ENCODE assay signal across 17 mouse cellular contexts in the genomic region with DNA sequence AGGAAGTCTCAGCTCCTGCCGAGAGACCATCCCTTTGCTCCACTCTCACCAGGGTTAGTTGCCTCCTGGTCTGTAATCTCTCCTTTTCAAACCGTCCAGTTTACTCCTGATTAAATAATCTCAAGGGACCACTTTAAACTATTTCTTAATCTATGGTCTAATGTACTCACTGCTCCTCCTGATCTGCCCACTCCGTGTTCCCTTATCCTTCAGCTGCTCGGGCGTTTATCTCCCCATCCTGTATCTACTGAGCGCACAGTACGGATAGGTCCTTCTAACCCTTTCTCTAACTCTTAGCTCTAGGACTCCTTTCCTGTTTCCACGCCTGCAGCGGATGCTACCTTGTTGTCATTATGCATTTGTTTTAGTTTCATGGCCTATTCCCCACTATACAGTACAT.
DNase-seq lines count a peak whose midpoint lies in the region; ATAC-seq and TF ChIP-seq lines count a peak whose summit lies in the region.
"Had no signal": no experiment of that assay in that cellular context is flagged by ENCODE, and none has a peak within 500 bp of the region (broad histone marks: within the 10 kb centered on the region; RNA-seq: fewer than 3 reads in every experiment).

No protein-coding gene starts in this region.

- DNase-seq in gastrocnemius, adult 2 months, result no peak
- no peak for DNase-seq in gastrocnemius, postnatal 10 days
- no peak for DNase-seq in lung, postnatal 0 days (ENCODE audit: low spot score)
- no peak for DNase-seq in lung, postnatal 25 days (ENCODE audit: low spot score)
- no peak for DNase-seq in hindbrain, postnatal 0 days (ENCODE audit: low spot score)
- no peak for DNase-seq in urinary bladder, postnatal 10 days (ENCODE audit: low spot score)
- DNase-seq: cerebellum, adult 9-11 months; heart, adult 11 months; kidney, postnatal 14 days; layer of hippocampus, postnatal 36 days; right cerebral cortex, adult 18-20 months; thymus, postnatal 14 days had no signal

- H3K9me3 ChIP-seq in lung, postnatal 0 days (ENCODE audit: low read length), result no peaks in the 10 kb centered on the region
- H3K9me3 ChIP-seq in intestine, embryonic 16.5 days (ENCODE audit: control insufficient read depth, low read length), result no peaks in the 10 kb centered on the region
- no peaks in the 10 kb centered on the region for H3K9me3 ChIP-seq in hindbrain, postnatal 0 days (ENCODE audit: low read length)
- H3K9me3 ChIP-seq: embryonic facial prominence, embryonic 10.5 days; forebrain, embryonic 10.5 days had no signal

- H3K4me1 ChIP-seq in lung, postnatal 0 days (ENCODE audit: insufficient read depth, low read depth, low read length), result peaks cover 15% of the 10 kb centered on the region; the same call in 1 of the 2 replicates
- peaks cover 7% of the 10 kb centered on the region for H3K4me1 ChIP-seq in intestine, embryonic 16.5 days (ENCODE audit: control insufficient read depth, insufficient read depth, low read length)
- no peaks in the 10 kb centered on the region for H3K4me1 ChIP-seq in hindbrain, postnatal 0 days (ENCODE audit: insufficient read depth, low read length)
- H3K4me1 ChIP-seq: forebrain, embryonic 10.5 days had no signal

- no peak overlapping the region for H3K9ac ChIP-seq in lung, postnatal 0 days (replicated peaks; ENCODE audit: low read depth)
- no peak overlapping the region for H3K9ac ChIP-seq in intestine, embryonic 16.5 days (ENCODE audit: low read depth, low read length)
- H3K9ac ChIP-seq in hindbrain, postnatal 0 days (replicated peaks; ENCODE audit: low read length), result no peak overlapping the region

- intact Hi-C loops in gastrocnemius, adult 2 months (cut with DNase I), result no loop called here

- 0 out of 2 replicates have a peak overlapping the region, but pooled peaks have one; percentile 6 for H3K27ac ChIP-seq in gastrocnemius, adult 2 months
- 0 out of 2 replicates have a peak overlapping the region, but pooled peaks have one; percentile 32 for H3K27ac ChIP-seq in lung, postnatal 0 days (ENCODE audit: low read length)
- H3K27ac ChIP-seq in intestine, embryonic 16.5 days (ENCODE audit: low read length), result no peak overlapping the region
- H3K27ac ChIP-seq in hindbrain, postnatal 0 days, result no peak overlapping the region
- H3K27ac ChIP-seq: embryonic facial prominence, embryonic 10.5 days; forebrain, embryonic 10.5 days had no signal

- no peak overlapping the region for H3K4me2 ChIP-seq in lung, postnatal 0 days (replicated peaks; ENCODE audit: low read depth, low read length)
- no peak overlapping the region for H3K4me2 ChIP-seq in intestine, embryonic 16.5 days (ENCODE audit: low read depth, low read length)
- no peak overlapping the region for H3K4me2 ChIP-seq in hindbrain, postnatal 0 days (ENCODE audit: low read depth, low read length)

- H3K4me3 ChIP-seq in gastrocnemius, adult 2 months, result no peak overlapping the region
- H3K4me3 ChIP-seq in lung, postnatal 0 days (ENCODE audit: low read depth, low read length), result no peak overlapping the region
- H3K4me3 ChIP-seq in intestine, embryonic 16.5 days (ENCODE audit: low read length), result no peak overlapping the region
- H3K4me3 ChIP-seq in hindbrain, postnatal 0 days (ENCODE audit: low read length), result no peak overlapping the region
- H3K4me3 ChIP-seq: embryonic facial prominence, embryonic 10.5 days; forebrain, embryonic 10.5 days had no signal

- TF ChIP-seq EP300 in lung, postnatal 0 days (IDR thresholded peaks at IDR 0.05), result no peak

- TF ChIP-seq CTCF in gastrocnemius, adult 2 months (IDR thresholded peaks at IDR 0.05), result no peak
- TF ChIP-seq CTCF in lung, postnatal 0 days (IDR thresholded peaks at IDR 0.05), result no peak
- no peak for TF ChIP-seq CTCF in hindbrain, postnatal 0 days (IDR thresholded peaks at IDR 0.05; ENCODE audit: low read depth)

- 69% methylated on average over 9 of the region's 9 CpGs for WGBS in lung, postnatal 0 days
- WGBS in intestine, embryonic 16.5 days, result 79% methylated on average over 9 of the region's 9 CpGs
- 87% methylated on average over 9 of the region's 9 CpGs for WGBS in hindbrain, postnatal 0 days

- ATAC-seq in lung, postnatal 0 days, result no peak
- peak; percentile 44 for ATAC-seq in intestine, embryonic 16.5 days
- peak; percentile 62 for ATAC-seq in megakaryocyte-erythroid progenitor cell, adult 5-6 weeks (replicated peaks; ENCODE audit: low FRiP score, low TSS enrichment, poor library complexity, severe bottlenecking)
- ATAC-seq in hindbrain, postnatal 0 days, result no peak

- no peaks in the 10 kb centered on the region for H3K27me3 ChIP-seq in lung, postnatal 0 days (replicated peaks; ENCODE audit: insufficient read depth, low read length)
- no peaks in the 10 kb centered on the region for H3K27me3 ChIP-seq in intestine, embryonic 16.5 days (replicated peaks; ENCODE audit: control insufficient read depth, insufficient read depth, low read length)
- H3K27me3 ChIP-seq in hindbrain, postnatal 0 days (ENCODE audit: insufficient read depth, low read length), result no peaks in the 10 kb centered on the region
- H3K27me3 ChIP-seq: CH12.LX had no signal

- no peaks in the 10 kb centered on the region for H3K36me3 ChIP-seq in lung, postnatal 0 days (ENCODE audit: insufficient read depth, low read length)
- H3K36me3 ChIP-seq in intestine, embryonic 16.5 days (ENCODE audit: control insufficient read depth, insufficient read depth, low read length), result no peaks in the 10 kb centered on the region
- no peaks in the 10 kb centered on the region for H3K36me3 ChIP-seq in hindbrain, postnatal 0 days (ENCODE audit: insufficient read depth, low read length)
- H3K36me3 ChIP-seq: embryonic facial prominence, embryonic 10.5 days; forebrain, embryonic 10.5 days had no signal

Comparison
In these comparisons a context has a peak if more than half of its experiments do, and no peak if none do; other contexts are left out.
1. H3K27ac ChIP-seq: peak in gastrocnemius, adult 2 months (single experiment) and lung, postnatal 0 days (single experiment); none in intestine, embryonic 16.5 days (single experiment) and hindbrain, postnatal 0 days (single experiment).
2. ATAC-seq: peak in intestine, embryonic 16.5 days (single experiment) and megakaryocyte-erythroid progenitor cell, adult 5-6 weeks (single experiment); none in lung, postnatal 0 days (single experiment) and hindbrain, postnatal 0 days (single experiment).